Mouse (Mus musculus) activated CD4-positive, CD25-positive, alpha-beta regulatory T cell, adult 4 months (primary cell): ENCODE measurements around the gene Rnf214. TPM values are rescaled to one million over a fixed set of nuclear protein-coding genes. Genes with fewer than 3 reads are reported as not detected.
A peak's percentile ranks its signal among the peaks of the same experiment; 100 is the strongest.

ENCODE experiments used
- ATAC-seq: one replicate; pipeline ENCODE4 v1.8.0; 2017
- polyA plus RNA-seq, 2 experiments: library from polyadenylated mRNA; unstranded; fragments of 100-300 nt; shearing (Covaris generic); gene quantifications; one replicate each; pipeline ENCODE4 v1.2.1; 2017

Gene Rnf214
- 10 to 100 TPM; 26.5 to 29.6 TPM for polyA plus RNA-seq

DNA sequence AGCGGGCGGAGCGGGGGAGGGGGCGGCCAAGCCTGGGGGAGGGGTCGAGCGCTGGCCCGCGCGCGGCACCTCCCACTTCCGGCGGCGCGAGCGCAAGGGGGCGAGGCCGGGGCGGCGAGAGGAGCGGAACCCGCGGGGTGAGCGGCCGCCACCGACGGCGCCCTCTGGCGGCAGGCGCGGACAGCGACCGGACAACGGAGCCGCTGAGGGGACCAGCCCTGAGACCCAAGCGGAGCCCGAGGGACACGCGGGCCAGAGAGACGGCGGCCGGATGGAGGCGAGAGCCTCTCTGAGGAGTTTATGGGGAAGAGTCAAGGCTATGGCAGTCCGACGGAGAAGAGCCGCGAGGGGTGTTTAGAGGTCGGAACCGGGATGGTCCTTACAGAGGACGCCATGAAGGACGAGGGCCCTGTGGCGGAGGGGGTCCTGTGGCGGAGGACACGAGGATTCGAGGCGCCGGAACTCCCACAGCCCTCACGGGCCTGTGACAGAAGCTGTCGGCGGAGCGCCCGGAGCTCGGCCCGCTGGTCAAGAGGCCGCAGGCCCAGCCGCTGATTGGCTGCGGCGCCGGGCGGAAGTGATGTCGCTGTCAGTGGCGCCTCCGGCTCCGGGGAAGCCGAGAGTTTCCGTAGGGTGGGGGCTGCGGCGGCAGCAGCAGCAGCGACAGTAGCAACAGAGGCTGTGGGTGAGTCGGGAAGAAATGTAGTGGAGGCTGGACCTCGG is at the start of gene Rnf214, which contains the start of gene Pcsk7:
Gene Rnf214, minus strand, starts transcription at position 557 of the 723 bp plus-strand sequence.
Gene Pcsk7, plus strand, starts transcription at position 143 of the 723 bp plus-strand sequence.
- peak; percentile 78 for ATAC-seq

GRCm38 (mm10) chr9:45955107-45955963 is 48.6 kb upstream of the Rnf214 start, which contains the start of gene Sidt2:
Gene Sidt2 (minus strand): TSS chr9:45955258.
- ATAC-seq, result peak; percentile 91

GRCm38 (mm10) chr9:45954294-45955106 is 47.8 kb upstream of the Rnf214 start:
- peak; percentile 15 for ATAC-seq

DNA sequence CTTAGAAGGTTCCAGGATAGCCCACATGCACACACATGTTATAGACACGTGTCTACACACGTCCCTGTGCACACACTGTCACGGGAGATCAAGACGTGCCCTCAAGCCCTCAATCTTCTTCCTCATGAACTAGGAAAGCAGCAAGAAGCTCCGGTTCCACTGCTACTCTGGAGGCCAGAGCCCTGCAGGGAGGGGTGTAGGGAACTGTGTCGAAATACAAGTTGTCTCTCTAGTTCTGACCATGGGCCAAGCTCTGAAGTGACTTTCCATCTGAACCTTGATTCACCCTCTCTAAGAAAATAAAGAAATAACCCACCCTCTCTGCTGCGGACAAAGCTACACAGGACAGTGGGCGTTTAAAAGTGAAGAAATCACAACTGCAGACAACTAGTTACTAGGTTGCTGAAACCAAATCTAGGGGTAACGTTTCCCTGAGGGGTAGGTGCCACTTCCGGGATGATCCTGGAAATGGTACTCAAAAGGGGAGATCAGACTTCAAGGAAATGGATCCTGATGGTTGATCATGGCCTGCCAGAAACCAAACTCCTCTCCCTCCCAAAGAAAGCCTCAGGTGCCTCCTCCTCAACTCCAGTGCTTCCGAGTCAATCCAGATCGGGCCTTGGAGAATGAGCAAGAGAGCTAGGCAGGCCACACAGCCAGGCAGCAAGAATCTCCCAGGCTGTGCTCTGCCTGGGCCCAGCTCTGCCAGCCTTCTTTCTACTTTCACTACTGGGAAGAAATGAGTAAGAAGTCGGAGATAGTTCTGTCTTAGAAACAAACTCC is 47.0 kb upstream of the Rnf214 start:
- ATAC-seq, result peak; percentile 11

DNA sequence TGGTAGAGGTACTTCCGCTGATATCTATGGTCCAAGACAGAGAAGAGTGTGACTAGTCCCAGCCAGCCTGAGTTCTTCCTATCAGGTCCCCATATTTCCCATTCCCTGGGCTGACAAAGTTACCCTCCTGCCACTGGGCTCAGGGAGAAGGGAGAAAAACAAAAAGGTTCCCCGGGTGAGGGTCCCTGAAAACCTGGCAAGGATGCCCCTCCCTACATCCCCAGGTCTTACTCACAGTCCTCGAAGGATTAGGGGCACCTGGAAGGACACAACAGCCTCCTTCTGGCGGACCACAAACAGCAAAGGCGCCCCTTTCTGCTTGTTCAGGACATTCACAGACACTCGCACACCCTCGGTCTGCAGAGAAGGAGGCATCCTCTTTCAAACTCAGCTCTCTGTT is 46.2 kb upstream of the Rnf214 start:
- ATAC-seq, result no peak

GRCm38 (mm10) chr9:45952057-45952456 is 45.3 kb upstream of the Rnf214 start:
- ATAC-seq, result no peak

DNA sequence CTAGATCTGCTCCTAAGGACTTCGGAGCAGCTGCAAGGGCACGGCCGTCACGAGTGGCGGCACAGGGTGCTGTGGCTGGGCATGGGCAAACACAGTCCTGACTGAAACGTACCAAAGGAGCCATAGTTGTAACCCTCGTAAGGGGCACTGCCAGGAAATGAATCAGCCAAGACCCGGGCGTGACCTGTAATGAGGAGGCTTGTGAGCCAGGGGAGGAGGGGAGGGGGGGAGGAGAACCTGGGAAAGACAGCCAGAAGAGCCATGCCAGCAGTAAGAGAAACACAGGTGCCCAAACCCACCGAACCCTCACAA is 40.1 kb upstream of the Rnf214 start:
- no peak for ATAC-seq

DNA sequence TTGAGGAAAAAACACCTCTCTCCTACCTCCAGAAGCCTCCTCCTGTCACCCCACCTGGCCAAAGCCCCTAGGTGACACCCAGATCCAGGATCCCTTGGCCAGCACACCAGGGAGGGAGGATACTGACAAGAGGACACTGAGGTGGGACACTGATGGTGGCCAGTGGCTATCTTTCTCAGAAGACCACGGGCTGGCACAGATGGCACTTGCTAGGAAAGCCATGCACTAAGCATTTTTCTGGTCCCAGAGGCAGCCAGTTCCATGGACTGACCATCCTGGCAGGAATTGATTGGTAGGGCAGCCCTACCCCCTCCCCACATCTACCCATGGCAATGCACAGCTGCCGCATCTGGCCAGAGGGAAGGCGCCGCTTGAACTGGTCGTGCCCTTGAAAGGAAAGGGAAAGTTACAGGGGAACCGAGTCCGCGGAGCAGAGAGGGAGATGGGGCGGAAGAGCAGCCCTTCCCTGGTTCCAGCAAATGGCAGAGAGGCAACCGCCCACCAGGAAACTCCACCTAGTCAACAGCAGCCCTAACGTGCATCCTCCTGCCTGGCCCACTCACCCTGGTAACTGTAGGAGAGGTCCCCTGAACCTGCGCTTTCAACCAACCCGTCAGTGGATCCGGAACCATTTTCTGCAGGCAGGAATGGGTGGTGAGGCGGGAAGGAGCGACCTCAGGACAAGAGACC is 39.6 kb upstream of the Rnf214 start:
- no peak for ATAC-seq

DNA sequence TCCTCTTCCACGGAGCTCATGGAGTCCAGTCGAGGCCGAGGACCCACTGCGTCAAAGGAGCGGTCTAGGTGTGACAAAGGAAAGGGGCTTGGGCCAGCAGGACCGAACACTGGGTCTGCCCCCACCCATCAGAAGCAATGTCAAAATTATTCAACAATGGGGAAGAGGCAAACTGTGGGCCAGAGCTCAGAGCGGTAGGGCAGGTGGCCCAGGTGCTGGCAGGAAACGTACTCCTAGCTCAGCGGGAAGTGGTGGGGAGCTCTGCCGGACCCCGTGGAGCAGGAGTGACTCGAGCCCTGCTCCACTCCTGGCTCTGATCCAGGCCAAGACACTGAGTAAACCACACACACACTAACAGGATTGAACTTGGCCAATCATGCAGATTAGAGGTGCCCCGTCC is 39.0 kb upstream of the Rnf214 start:
- no peak for ATAC-seq

DNA sequence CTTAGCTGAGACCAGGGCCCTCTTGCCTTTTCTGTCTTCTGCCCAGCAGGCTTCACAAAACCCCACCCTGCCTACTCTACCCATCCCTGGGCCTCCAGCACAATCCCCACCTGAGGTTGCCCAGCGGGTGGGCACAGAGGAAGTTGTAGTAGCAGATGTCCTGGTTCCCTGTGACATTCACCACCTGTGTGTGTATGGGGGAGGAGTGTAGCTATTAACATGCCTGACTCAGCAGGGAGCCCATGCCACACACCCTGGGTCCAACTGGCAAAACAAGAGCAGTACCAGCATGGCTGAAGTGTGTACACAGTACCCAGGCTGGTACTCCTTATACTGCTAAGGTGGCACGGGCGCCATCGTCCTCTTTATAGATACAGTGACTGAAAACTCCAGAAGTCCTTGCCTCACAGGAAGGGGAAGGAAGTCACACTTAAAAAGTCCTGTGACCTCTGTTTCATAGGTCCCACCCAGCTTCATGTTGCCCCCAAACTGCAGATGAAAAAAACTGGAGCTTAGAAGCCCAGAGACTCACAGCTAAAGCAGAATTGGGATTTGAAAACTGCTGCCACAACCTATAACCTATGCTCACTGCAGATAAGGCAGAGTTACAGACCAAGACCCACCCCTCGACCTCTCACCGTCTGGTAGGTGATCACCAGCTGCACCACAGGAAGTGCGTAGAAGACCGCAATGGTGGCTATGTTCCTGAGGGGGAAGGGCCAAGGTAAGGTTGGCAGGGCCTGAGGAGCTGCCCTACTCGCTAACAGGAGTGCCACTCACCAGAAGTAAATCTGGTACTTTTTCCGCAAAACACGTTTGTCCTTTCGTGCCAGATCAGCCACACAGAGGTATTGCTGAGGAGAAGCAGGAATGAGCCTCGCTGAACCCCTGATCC is 38.0 kb upstream of the Rnf214 start:
- peak; percentile 97 for ATAC-seq

GRCm38 (mm10) chr9:45943628-45944505 is 37.2 kb upstream of the Rnf214 start:
- ATAC-seq, result no peak

DNA sequence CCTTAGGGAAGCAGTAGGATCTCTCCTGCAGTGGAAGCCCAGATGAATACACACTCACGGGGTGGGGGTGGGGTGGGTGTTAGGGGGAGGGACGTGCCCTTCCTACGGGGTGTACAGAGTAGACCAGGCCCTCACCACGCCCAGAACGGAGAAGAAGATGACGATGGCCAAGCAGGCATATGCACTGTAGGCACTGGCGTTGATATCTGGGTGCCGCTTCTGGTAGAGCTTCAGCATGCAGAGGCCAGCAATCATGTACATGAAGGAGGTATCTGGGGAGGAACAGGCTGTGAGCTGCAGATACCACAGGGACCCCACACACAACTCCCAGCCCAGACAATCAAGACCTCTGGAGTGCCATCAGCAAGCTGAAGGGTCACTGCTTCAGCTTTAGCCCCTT is 36.2 kb upstream of the Rnf214 start:
- no peak for ATAC-seq

GRCm38 (mm10) chr9:45942464-45942863 is 35.8 kb upstream of the Rnf214 start:
- no peak for ATAC-seq

- ATAC-seq, result no peak
Measured at GRCm38 (mm10) chr9:45941329-45941888, 34.7 kb upstream of the Rnf214 start.

GRCm38 (mm10) chr9:45939794-45940193 is 33.1 kb upstream of the Rnf214 start:
- ATAC-seq, result no peak

DNA sequence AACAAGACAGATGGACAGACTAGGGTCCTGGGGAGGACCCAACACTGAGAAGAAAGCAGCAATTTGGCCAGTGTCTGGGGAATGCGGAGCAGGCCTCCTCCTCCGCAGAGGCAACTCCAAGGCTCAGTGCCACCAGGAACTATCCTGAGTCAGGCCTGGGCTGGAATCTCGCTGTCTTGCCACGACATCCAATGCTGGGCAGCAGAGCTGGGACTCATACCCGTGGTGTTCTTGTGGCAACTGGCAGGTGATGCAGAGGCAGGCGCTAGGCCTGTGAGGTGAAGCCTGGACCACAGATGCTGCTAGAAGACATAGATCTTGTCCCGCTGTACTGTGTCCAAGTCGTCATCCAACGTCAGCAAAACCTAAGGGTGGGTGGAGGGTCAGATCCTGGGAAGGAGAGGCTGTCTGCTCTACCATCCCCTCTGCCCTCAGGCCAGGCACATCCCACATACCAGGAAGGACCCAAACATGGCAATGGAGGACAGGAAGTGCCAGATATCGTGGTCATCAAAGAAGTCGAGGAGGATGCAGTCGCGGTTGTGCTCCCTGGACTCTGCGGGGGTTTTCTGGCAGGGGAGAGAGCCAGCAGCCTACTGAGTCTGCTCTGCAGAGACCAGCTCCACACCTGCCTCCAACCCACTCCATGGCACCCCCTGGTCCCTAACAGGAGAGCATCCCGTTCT is 32.4 kb upstream of the Rnf214 start:
- ATAC-seq, result no peak

- ATAC-seq, result no peak
Measured at GRCm38 (mm10) chr9:45938088-45938487, 31.4 kb upstream of the Rnf214 start.

DNA sequence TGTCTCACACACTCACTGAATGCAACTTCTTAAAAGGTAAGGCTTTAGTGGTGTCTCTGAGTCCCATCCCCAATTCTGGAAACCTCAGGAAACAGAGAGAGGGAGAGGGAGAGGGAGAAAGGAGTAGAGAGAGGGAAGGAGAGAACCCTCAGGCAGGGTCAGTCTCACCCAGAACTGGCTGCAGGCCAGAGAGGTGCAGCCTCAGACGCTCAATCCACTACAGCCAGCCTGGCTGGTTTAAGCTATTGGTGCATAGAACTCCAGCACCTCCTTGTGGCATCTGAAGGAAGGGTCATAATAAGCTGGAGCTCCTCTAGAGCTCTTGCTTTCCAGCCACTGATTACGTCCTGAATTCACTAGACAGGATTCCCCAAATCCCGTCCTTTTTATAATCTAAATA is 30.2 kb upstream of the Rnf214 start:
- peak; percentile 71 for ATAC-seq
